Mouse (Mus musculus) inflammation-experienced regulatory T-cells, adult 6 months (primary cell): ENCODE results near the gene Tmem106a. TPM values are rescaled to one million over a fixed set of nuclear protein-coding genes. Genes with fewer than 3 reads are reported as not detected.
A peak's percentile ranks its signal among the peaks of the same experiment; 100 is the strongest.
"Not testable (repeated sequence)": the region's sequence is repeated elsewhere in the genome, so short reads cannot be mapped to it uniquely, and the experiment has no call there.

Experiments used
- ATAC-seq: one replicate; pipeline ENCODE4 v1.8.0; 2017
- polyA plus RNA-seq, 3 experiments: library from polyadenylated mRNA; unstranded; fragments of 100-300 nt; shearing (Covaris generic); gene quantifications; one replicate each; pipeline ENCODE4 v1.2.1; 2017

Tmem106a gene
- polyA plus RNA-seq, 3 experiments from 2014 or later, result 15.6 to 19.0 (median 16.8) TPM

DNA sequence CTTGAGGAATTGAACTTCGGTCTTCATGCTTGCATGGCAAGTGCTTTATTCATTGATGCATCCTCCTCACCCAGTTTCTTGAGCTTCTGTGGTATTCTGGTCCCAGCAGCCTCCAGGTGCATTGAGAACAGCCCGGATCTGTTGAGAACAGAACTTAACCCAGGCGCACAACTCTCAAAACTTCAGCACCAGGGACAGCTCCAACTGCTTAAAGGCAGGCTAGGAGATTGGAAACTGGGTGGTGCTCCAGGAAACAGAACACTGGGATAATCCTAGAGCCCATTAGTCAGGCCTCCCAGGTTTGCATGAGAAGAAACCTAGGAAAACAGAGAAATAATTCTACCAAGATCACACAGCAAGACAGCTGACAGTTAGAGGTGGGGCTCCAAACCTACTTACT lies 20.4 kb downstream of the Tmem106a start:
- no peak for ATAC-seq

DNA sequence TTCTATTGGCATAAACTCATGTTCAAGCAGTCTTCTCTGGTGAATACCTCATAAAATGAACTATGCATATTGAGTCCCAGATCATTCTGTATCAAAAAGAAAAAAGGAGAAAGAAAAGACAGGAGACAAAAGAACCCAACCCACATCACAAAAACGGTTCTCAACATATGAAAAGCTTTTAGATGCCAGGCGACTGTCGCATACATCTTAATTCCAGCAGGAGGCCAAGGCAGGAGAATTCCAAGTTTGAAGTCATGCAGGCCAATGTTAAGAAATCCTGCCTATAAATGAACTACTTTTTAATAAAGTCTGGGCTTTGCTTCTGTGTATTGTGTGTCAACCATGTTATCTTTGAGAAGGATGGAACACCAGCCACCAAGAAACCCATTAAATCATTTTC lies 22.1 kb downstream of the Tmem106a start:
- ATAC-seq, result no peak

- peak; percentile 70 for ATAC-seq
Measured at GRCm38 (mm10) chr11:101604531-101605453, 22.8 kb downstream of the Tmem106a start.

DNA sequence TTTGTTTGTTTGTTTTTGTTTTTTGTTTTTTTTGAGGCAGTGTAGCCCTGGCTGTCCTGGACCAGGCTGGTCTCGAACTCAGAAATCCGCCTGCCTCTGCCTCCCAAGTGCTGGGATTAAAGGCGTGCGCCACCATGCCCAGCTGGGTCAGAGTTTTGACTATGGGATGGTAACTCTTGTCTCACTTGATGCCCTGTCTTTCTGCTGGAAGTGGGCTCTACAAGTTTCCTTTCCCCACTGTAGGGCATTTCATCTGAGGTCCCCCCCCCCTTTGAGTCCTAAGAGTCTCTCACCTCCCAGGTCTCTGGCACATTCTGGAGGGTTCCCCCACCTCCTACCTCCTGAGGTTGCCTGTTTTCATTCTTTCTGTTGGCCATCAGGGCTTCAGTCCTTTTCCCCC lies 25.1 kb downstream of the Tmem106a start:
- not testable (repeated sequence) for ATAC-seq

- ATAC-seq, result no peak
Measured at GRCm38 (mm10) chr11:101610445-101610844, 28.4 kb downstream of the Tmem106a start.

GRCm38 (mm10) chr11:101613596-101613995 lies 31.6 kb downstream of the Tmem106a start:
- no peak for ATAC-seq

DNA sequence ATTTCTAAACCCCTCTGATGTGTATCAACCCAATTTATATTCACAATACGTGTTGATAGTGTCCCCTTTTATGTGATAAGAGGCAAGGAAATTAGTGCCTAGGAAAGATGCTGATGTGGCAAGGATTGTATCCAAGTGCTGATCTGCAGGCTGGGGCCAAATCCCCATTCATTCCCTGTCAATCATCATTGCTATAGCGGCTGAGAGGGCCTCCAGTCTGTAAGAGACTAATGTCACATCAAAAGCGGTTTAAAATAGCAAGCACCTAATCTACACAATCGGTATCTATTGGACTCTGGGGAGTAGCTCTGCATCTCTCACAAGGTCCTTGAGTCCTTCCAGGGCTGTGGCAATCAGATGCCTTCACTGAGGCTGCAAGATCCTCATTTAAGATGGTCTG lies 32.1 kb downstream of the Tmem106a start:
- no peak for ATAC-seq

- no peak for ATAC-seq
Measured at GRCm38 (mm10) chr11:101615380-101615779, 33.3 kb downstream of the Tmem106a start.

GRCm38 (mm10) chr11:101616104-101616503 lies 34.1 kb downstream of the Tmem106a start:
- ATAC-seq, result no peak

DNA sequence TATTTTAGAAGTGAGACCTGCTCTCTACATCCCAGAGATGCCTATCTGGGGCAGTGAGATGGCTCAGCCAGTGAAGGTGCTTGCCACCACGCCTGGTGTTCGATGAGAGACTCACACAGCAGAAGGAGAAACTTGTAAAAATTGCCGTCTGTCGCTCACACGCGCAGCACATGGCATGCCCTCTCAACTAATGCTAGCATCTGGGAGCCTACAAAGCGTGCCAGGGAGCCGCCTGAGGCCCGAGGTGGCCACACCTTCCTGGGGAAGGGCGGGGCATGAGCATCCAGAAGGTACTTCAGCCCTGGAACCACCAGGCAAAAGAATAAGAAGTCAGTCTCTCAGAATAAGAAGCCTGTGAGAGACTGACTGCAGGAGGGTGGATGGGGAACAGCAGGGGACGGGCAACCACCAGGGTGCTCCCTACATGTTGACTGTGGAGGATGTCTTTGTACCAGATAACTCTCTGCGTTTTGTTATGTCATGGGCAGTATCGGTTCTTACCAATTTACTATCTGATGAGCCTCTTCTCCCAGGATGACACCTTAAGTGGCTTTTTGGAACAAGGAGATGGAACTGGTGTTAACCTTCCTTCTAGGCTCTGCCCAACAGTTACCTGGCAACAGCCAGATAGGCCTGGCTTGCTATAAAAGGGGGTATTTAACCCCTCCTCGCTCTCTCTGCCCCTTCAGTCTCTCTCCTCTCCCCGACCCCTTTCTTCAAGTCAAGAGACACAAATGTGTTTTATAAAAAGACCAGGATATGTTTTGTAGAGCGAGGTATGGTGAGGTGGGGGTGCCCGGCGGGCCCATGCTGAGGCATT lies 35.1 kb downstream of the Tmem106a start:
- ATAC-seq, result no peak

- ATAC-seq, result no peak
Measured at GRCm38 (mm10) chr11:101617849-101618248, 35.8 kb downstream of the Tmem106a start.

DNA sequence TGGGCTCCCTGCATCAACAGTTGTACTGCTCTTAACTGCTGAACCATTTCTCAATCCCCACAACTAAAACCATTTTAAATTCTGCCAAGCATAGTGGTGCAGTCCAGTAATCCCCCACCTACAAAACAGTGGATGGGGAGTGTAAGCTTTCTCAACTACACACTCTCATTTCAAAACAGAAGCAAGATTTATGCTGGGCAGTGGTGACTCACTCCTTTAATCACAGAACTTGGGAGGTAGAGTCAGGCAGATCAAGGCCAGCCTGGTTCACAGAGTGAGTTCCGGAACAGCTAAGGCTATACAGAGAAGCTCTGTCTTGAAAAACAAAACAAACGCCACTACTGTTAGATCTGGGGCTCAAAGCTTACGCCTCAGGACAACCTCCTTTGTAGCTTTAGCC lies 36.6 kb downstream of the Tmem106a start:
- no peak for ATAC-seq

DNA sequence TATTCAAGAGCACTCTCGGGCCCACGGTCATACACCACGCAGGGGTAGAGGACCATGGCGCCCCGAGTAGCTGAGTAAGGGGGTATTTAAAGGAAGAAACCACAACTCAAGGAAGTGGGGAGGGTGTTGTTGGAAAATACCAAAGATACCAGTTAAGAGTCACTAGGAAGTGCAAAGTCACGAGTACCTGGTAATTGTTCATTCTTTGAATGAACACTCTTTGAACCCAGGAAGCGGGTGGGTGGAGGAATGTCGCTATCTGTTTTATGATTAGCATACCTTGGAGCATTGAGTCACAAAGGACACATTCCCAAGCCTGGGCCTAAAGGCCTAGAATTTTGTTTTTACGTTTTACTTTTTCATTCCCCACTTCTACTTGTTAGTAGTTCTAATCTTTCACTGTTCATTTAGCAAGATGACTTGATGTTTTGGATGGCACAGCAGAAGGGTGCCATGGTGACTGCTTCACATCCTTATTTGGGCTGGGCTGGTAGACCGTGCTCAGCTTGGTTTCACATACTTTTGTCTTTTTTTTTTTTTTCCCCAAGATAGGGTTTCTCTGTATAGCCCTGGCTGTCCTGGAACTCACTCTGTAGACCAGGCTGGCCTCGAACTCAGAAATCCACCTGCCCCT lies 38.1 kb downstream of the Tmem106a start:
- not testable (repeated sequence) for ATAC-seq

DNA sequence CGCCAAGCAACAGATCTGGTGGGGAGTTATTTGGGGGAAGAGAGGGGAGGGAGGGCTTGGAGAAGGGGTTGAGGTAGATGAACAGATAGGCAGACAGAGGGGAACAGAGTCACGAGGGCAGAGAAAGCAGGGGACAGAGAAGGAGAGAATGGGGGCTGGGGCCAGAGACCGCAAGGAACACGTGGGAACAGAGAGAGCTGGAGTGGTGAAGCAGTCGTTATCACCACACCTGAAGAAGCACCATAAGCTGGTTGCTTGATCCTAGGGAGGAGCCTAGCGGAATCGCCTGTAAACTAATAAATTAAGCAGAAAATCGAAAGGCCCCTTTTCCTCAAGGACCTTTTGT lies 44.6 kb downstream of the Tmem106a start:
- peak; percentile 35 for ATAC-seq

DNA sequence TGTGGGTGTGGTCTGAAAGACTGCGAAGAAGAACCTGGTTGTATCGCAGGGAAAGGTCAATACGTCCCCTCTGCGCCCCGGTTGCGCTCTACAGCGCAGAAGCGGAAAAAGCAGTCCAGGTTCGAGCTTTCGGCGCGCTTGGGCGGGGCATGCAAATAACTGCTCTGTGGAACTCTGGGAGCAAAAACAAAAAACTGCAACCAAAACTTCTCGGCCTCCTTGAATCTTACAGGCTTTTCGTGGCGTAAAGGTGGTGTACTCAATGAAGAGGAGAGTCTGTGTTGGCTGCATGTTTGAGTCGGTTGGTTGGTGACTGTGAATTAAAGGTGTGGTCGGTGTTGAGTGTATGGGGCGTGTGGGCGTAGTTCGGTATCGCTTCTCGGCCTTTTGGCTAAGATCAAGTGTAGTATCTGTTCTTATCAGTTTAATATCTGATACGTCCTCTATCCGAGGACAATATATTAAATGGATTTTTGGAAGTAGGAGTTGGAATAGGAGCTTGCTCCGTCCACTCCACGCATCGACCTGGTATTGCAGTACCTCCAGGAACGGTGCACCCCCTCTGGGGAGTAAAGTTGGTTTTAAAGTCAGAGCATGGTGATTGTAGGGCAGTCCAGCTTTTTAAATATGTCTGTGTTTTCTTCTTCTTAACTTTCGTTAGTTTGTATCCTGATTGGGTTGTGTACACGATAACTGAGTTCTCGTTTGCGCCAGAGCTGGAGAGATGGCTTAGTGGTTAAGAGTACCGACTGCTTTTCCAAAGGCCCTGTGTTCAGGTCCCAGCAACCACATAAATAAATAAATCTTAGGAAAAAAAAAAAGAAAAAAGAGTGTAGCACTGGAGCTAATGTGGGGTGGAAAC lies 45.2 kb downstream of the Tmem106a start, which contains the start of gene Rdm1:
Gene Rdm1 (plus strand): TSS at position 201 of the 862 bp plus-strand sequence.
- ATAC-seq, result peak; percentile 72

- ATAC-seq, result peak; percentile 39
Measured at GRCm38 (mm10) chr11:101627857-101628559, 46.0 kb downstream of the Tmem106a start.

DNA sequence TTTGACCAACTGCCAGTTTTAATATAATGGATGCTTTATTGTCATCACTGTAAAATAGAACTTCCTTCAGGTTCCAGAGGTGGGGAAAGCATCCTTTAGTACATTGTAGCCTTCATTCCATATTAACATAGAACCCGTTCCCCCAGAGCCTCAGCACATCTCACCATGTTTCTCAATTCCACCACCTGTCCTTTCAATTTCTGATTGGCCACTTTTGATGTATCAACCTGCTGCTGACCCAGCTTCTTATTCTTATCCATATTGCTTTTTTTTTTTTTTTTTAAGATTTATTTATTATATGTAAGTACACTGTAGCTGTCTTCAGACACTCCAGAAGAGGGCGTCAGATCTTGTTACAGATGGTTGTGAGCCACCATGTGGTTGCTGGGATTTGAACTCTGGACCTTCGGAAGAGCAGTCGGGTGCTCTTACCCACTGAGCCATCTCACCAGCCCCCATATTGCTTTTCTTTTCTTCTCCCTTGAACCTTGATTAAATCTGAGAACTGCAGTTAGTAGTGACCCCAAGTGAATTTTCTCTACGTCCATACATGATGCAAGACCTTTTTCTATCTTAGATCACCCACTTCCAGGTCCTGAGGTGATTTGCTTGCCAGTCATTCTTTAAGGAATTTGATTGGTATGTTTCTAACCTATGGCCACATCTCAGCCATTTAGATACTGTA lies 46.8 kb downstream of the Tmem106a start:
- ATAC-seq, result not testable (repeated sequence)

GRCm38 (mm10) chr11:101635660-101636059 lies 53.6 kb downstream of the Tmem106a start:
- ATAC-seq, result no peak

DNA sequence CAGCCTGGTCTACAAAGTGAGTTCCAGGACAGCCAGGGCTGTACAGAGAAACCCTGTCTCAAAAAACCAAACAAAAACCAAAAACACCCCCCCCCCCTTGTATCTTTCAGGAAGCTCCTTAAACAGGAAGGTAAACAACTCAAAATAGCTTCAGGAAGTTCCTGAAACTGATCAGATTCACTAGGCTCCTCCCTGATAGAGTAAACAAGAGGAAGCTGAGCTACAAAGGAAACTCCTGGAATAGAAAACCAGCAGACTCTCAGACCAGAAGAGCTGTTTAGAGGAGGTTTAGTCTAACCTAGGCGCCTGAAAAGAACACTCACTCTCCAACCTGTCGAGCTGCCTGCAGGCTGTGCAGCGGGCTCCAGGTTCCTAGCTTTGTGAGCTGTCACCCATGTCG lies 57.7 kb downstream of the Tmem106a start:
- ATAC-seq, result no peak

DNA sequence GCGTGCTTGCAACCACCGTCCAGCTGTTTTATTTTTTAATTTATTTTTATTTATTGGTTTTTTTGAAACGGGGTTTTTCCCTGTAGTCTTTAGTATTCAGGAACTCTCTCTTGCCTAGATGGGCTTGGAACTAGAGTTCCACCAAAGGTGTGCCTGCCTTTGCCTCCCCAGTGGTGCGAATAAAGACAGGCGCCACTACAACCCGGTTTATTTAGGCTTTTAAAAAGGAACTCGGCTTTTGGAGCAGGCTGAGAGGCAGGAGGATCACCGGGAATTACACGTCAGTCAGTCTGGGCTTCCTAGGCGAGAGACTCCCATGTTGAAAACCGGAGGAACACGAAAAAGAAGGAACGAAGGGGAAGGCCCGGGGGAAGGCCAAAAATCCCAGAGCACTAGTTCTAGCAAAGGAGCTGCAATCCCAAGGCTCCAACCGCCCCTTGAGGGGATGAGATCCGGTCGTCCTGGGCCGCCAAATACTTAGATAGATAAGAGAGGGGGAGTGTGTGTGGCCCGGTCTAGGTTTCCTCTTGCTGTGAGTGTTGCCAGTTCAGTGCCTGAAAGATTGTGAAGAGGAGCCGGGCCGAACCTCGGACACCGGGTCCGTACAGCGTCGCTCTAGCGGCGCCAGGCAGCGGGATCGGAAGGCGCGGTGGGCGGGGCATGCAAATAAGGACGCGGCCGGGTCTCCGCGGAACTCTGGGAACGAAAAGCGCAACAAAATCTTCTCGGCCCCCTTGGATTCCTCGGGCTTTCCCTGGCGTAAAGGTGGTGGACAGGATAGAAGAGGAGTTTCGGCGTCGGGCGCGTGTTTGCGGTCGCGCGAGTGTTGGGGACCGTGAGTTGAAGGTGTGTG lies 59.0 kb downstream of the Tmem106a start:
- ATAC-seq, result peak; percentile 32
